Mouse (Mus musculus): ENCODE data around the gene Guca2a.

DNA sequence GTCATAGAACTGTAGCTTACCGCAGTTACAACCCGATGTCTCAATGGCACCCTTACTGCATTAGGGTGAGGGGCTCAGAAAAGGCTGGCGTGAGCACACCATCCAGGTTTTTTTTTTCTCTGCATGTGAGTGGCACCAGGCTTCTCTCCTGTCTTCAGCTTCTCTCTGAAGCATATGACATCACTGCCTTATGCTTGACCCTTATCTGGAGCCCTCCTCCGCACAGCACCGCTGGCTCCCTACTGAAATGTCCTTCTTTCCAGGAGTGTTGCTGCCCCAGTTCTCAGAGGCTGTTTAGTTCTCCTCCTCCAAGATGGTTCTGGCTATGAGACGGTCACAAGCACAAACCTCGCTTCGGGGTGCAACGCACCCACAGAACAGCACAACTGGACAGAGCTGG is 33.7 kb downstream of the Guca2a start:
- no peak for TF ChIP-seq POLR2A (IDR thresholded peaks at IDR 0.05; ENCODE audit: borderline replicate concordance, control insufficient read depth, low read depth, low read length)
- no peak for TF ChIP-seq CTCF (IDR thresholded peaks at IDR 0.05; ENCODE audit: control insufficient read depth, insufficient read depth, low read length)

Data from bone marrow, adult 2 months (tissue).